Mouse (Mus musculus): Measurements from ENCODE around the gene Epha4.

Epha4 gene

GRCm38 (mm10) chr1:77514963-77515650, at the start of gene Epha4:
TSS of gene Epha4 (minus strand) at chr1:77515088.
- peak; percentile 71 for DNase-seq (ENCODE audit: low spot score)

GRCm38 (mm10) chr1:77556199-77556598, 41.3 kb upstream of the Epha4 start:
- no peak for DNase-seq (ENCODE audit: low spot score)

- no peak for DNase-seq (ENCODE audit: low spot score)
These were observed 37.0 kb upstream of the Epha4 start for GRCm38 (mm10) chr1:77551927-77552326.

GRCm38 (mm10) chr1:77545722-77546121, 30.8 kb upstream of the Epha4 start:
- no peak for DNase-seq (ENCODE audit: low spot score)

GRCm38 (mm10) chr1:77545035-77545434, 30.1 kb upstream of the Epha4 start:
- DNase-seq (ENCODE audit: low spot score): no peak

GRCm38 (mm10) chr1:77544279-77544678, 29.4 kb upstream of the Epha4 start:
- DNase-seq (ENCODE audit: low spot score): no peak

- no peak for DNase-seq (ENCODE audit: low spot score)
These were observed 25.1 kb upstream of the Epha4 start for GRCm38 (mm10) chr1:77539945-77540344.

GRCm38 (mm10) chr1:77538559-77538958, 23.7 kb upstream of the Epha4 start:
- DNase-seq (ENCODE audit: low spot score): no peak

GRCm38 (mm10) chr1:77535905-77536304, 21.0 kb upstream of the Epha4 start:
- no peak for DNase-seq (ENCODE audit: low spot score)

- no peak for DNase-seq (ENCODE audit: low spot score)
These were observed 17.8 kb upstream of the Epha4 start for GRCm38 (mm10) chr1:77532576-77533183.

- no peak for DNase-seq (ENCODE audit: low spot score)
These were observed 17.2 kb upstream of the Epha4 start for GRCm38 (mm10) chr1:77531934-77532575.

- no peak for DNase-seq (ENCODE audit: low spot score)
These were observed 10.2 kb upstream of the Epha4 start for GRCm38 (mm10) chr1:77525082-77525481.

GRCm38 (mm10) chr1:77523354-77523753, 8.5 kb upstream of the Epha4 start:
- no peak for DNase-seq (ENCODE audit: low spot score)

GRCm38 (mm10) chr1:77521640-77522539, 7.0 kb upstream of the Epha4 start:
- no peak for DNase-seq (ENCODE audit: low spot score)

GRCm38 (mm10) chr1:77518715-77519114, 3.8 kb upstream of the Epha4 start:
- no peak for DNase-seq (ENCODE audit: low spot score)

- DNase-seq (ENCODE audit: low spot score): peak; percentile 96
These were observed 1.5 kb upstream of the Epha4 start for GRCm38 (mm10) chr1:77516203-77516991.

- peak; percentile 19 for DNase-seq (ENCODE audit: low spot score)
These were observed 728 bp upstream of the Epha4 start for GRCm38 (mm10) chr1:77515651-77515981.

- DNase-seq (ENCODE audit: low spot score): peak; percentile 31
These were observed 444 bp downstream of the Epha4 start for GRCm38 (mm10) chr1:77514325-77514962.

GRCm38 (mm10) chr1:77513959-77514324, 946 bp downstream of the Epha4 start:
- DNase-seq (ENCODE audit: low spot score): no peak

- peak; percentile 35 for DNase-seq (ENCODE audit: low spot score)
These were observed 1.4 kb downstream of the Epha4 start for GRCm38 (mm10) chr1:77513411-77513941.
